Mouse (Mus musculus): Measurements from ENCODE around the gene Upf3b.
A peak's percentile ranks its signal among the peaks of the same experiment; 100 is the strongest.
"Not testable (repeated sequence)": the region's sequence is repeated elsewhere in the genome, so short reads cannot be mapped to it uniquely, and the experiment has no call there.

Gene Upf3b

GRCm38 (mm10) chrX:37080345-37080744 is 29.8 kb downstream of the Upf3b start:
- DNase-seq (ENCODE audit: low read depth, low spot score): not testable (repeated sequence)

- DNase-seq (ENCODE audit: low read depth, low spot score): no peak
These were observed 33.5 kb downstream of the Upf3b start for GRCm38 (mm10) chrX:37076651-37077050.

- peak; percentile 80 for DNase-seq (ENCODE audit: low read depth, low spot score)
These were observed 35.7 kb downstream of the Upf3b start for GRCm38 (mm10) chrX:37074262-37074892.

GRCm38 (mm10) chrX:37068766-37069165 is 41.4 kb downstream of the Upf3b start:
- no peak for DNase-seq (ENCODE audit: low read depth, low spot score)

- DNase-seq (ENCODE audit: low read depth, low spot score): no peak
These were observed 42.8 kb downstream of the Upf3b start for GRCm38 (mm10) chrX:37067299-37067698.

GRCm38 (mm10) chrX:37063902-37064301 is 46.2 kb downstream of the Upf3b start:
- no peak for DNase-seq (ENCODE audit: low read depth, low spot score)

- DNase-seq (ENCODE audit: low read depth, low spot score): peak; percentile 11
These were observed 61.0 kb downstream of the Upf3b start for GRCm38 (mm10) chrX:37048890-37049823.

- peak; percentile 3 for DNase-seq (ENCODE audit: low read depth, low spot score)
These were observed 61.8 kb downstream of the Upf3b start, which contains the start of gene Sowahd for GRCm38 (mm10) chrX:37048066-37048889. Gene Sowahd (plus strand): TSS chrX:37048845.

GRCm38 (mm10) chrX:37042726-37043125 is 67.4 kb downstream of the Upf3b start:
- peak; percentile 69 for DNase-seq (ENCODE audit: low read depth, low spot score)

All from CD4-positive, CD25-positive, alpha-beta regulatory T cell, adult 2 months (primary cell).